Mouse (Mus musculus) embryonic fibroblast, embryonic 13.5 days (primary cell): Measurements from ENCODE around the gene Ptms. TPM values are rescaled to one million over a fixed set of nuclear protein-coding genes. Genes with fewer than 3 reads are reported as not detected.

Experiments used
- H3K27ac ChIP-seq: 2 replicates; pipeline ENCODE4 v1.5.1; 2012; ENCODE audit warnings: low read length, control low read depth, inconsistent platforms; ENCODE audit not compliant: insufficient read depth
- H3K4me1 ChIP-seq: 2 replicates; pipeline ENCODE4 v1.6.1; 2011; ENCODE audit warnings: low read length; ENCODE audit not compliant: control insufficient read depth, insufficient read depth
- H3K4me3 ChIP-seq: 2 replicates; pipeline ENCODE4 v1.5.1; 2011; ENCODE audit warnings: mild to moderate bottlenecking, control low read depth, low read length; ENCODE audit not compliant: insufficient read depth
- CTCF ChIP-seq: IDR thresholded peaks from 2 replicates; pipeline ENCODE4 v1.5.1; 2011; ENCODE audit warnings: mild to moderate bottlenecking, control low read depth, low read length, moderate library complexity, borderline replicate concordance; ENCODE audit not compliant: insufficient read depth
- POLR2A ChIP-seq: IDR thresholded peaks from 2 replicates; pipeline ENCODE4 v1.6.1; 2011; ENCODE audit warnings: low read depth, mild to moderate bottlenecking, control low read depth, low read length, moderate library complexity
- polyA plus RNA-seq: library from polyadenylated mRNA; stranded (reverse); fragments of >200 nt; gene quantifications from 2 replicates; pipeline ENCODE4 v1.2.4, GENCODE M21; 2011; ENCODE audit warnings: low read depth; ENCODE audit not compliant: missing spikeins, insufficient read length

Gene Ptms
- polyA plus RNA-seq, 1 experiment, result 602 TPM

GRCm38 (mm10) chr6:124930754-124931524, 11.0 kb upstream of the Ptms start, which contains the start of gene Mlf2:
Mlf2 (plus strand) TSS chr6:124931386.
- TF ChIP-seq POLR2A, result peak; percentile 96
- peak; percentile 77 for TF ChIP-seq CTCF
- H3K27ac ChIP-seq, result peak within 1 kb of the TSS; percentile 89
- peak within 1 kb of the TSS; percentile 61 for H3K4me3 ChIP-seq
- peaks cover 3% of the 10 kb centered on the region for H3K4me1 ChIP-seq

- peak overlapping the region; percentile 15 for H3K4me3 ChIP-seq
- TF ChIP-seq POLR2A (no peak), CTCF (no peak)
- H3K27ac ChIP-seq, result peak overlapping the region; percentile 89
- H3K4me1 ChIP-seq, result peaks cover 6% of the 10 kb centered on the region
Observed at GRCm38 (mm10) chr6:124930231-124930630, 10.3 kb upstream of the Ptms start.

- H3K27ac ChIP-seq, result no peak overlapping the region
- H3K4me3 ChIP-seq, result no peak overlapping the region
- peak; percentile 29; the same call in 1 of the 2 replicates for TF ChIP-seq POLR2A
- no peak for TF ChIP-seq CTCF
- H3K4me1 ChIP-seq, result peaks cover 6% of the 10 kb centered on the region
Observed at GRCm38 (mm10) chr6:124925941-124926340, 6.0 kb upstream of the Ptms start.

GRCm38 (mm10) chr6:124925173-124925793, 5.4 kb upstream of the Ptms start:
- Histone ChIP-seq H3K4me3 (no peak overlapping the region), H3K27ac (no peak overlapping the region), H3K4me1 (peaks cover 10% of the 10 kb centered on the region)
- no peak for TF ChIP-seq POLR2A
- no peak for TF ChIP-seq CTCF

DNA sequence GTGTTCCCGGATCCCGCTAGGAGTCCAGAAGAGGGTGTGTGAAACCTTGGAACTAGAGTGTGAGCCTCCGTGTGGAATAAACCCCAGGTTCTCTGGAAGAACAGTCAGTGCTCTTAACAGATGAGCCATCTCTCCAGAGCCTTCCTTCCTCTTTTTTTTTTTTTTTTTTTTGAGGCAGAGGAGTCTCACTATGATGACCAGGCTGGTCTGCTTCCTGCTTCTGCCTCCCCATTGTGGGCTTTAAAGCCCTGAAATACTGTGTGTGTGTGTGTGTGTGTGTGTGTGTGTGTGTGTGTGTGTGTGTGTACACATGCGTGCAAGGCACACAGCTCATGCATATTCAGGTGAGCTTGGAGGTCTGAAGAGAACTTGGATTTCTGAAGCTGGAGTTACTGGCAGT, 1.6 kb upstream of the Ptms start:
- Histone ChIP-seq H3K27ac (peak overlapping the region; percentile 95; the same call in 1 of the 2 replicates), H3K4me1 (peaks cover 10% of the 10 kb centered on the region), H3K4me3 (no peak overlapping the region)
- no peak for TF ChIP-seq CTCF
- TF ChIP-seq POLR2A, result no peak

DNA sequence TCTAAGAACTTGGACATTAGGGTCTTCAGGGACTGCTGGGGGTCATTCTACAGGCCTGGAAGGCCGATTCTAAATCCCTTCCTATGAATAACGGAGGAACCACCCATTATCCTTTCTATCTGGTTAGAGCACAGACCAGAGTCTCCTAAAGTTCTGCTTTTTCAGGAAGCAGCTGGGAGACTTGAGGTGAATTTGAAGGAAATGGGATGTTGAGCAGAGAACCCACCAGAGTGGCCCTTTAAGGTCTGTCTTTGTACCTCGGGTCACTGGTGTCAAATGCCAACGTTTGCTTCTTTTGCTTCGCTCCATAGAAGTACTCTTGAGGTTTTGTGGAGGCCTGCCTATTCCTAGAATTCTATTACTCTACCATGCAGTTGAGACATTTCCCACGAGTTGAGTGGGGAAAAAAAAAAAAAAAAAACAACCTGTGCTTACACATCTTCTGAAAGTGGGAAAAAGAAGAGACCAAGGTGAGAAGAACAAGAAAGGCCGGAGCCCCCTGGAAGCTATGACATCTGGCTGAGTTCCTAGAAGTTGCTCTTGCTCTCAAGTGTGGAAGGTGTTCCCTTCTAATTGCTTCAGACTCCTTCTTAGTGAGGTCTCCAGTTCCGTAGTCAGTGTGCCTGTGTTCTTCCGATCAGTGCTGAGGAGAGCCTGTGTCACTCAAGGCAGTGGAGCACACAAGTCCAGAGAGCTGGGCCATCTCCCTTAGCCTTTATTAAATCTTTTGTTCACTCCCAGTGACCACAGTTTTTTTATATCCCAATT, 599 bp upstream of the Ptms start:
- Histone ChIP-seq H3K27ac (peak overlapping the region; percentile 95), H3K4me1 (peaks cover 4% of the 10 kb centered on the region), H3K4me3 (no peak overlapping the region)
- TF ChIP-seq CTCF (no peak), POLR2A (0 out of 2 replicates have a peak, but pooled peaks have one; percentile 25)

DNA sequence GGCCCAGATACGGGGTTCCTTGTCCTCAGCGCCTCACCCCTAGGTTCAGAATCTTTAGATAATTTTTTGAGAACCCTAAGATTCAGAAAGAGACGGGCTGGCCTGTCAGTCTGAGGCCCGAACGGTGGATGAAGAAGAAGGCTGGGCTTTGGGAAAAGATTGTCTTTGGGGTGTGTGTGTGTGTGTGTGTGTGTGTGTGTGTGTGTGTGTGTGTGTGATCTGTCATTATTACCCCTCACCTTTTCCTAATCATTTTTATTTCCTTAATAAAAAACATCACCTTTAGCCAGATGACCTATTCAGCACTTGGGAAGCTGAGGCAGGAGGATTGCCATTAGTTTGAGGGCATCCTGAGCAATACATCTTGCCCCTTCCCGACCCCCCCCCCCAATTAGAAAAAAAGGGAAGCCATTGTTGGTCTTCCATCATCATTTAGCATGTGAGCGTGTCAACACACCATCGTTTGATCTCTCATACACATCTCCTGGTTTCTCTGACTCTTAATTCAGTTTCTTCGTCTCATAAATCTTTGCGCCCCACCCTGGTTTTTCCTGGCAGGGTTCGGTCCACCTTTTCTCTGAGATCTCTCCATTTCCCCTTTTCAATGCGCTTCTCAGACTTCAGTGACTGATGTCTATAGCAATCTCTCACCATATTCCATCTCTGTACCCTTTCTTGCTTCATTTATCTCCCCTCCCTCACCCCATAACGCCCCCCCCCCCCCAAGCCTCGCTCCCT, 844 bp downstream of the Ptms start:
- TF ChIP-seq CTCF (no peak), POLR2A (peak; percentile 42; the same call in 1 of the 2 replicates)
- peaks cover 4% of the 10 kb centered on the region for H3K4me1 ChIP-seq
- no peak overlapping the region for H3K4me3 ChIP-seq
- H3K27ac ChIP-seq, result peak overlapping the region; percentile 94

DNA sequence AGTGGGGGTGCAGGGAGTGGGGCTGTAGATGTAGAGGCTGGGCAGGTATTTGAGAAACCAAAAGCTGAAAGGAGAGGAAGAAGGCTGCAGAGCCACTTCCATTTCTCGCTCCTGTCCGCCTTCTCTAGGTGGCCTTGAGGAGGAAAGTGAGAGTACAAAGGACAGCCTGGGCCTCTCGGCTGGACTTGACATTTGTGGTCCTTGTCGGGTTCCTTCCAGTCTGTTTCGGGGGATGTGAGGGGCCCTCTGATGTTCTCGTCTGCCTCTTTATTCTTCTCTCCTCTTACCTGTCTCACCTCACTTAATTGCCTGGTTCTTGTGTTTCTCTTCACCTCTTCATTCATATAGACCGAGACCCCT, 1.6 kb downstream of the Ptms start:
- H3K4me1 ChIP-seq, result peaks cover 4% of the 10 kb centered on the region

More for the DNA sequence above, 1.6 kb downstream of the Ptms start:
- Histone ChIP-seq H3K4me3 (peak overlapping the region; percentile 39), H3K27ac (peak overlapping the region; percentile 94)
- TF ChIP-seq POLR2A, result no peak
